Mouse (Mus musculus) hindbrain, embryonic 11.5 days (tissue): ENCODE data around the gene Lsm7. TPM values are rescaled to one million over a fixed set of nuclear protein-coding genes. Genes with fewer than 3 reads are reported as not detected.
A peak's percentile ranks its signal among the peaks of the same experiment; 100 is the strongest.

Experiments
- ATAC-seq: fragments of 200-750 bp; cut with Nextera tagmentation; 2 replicates; pipeline ENCODE4 v1.8.0; 2017; ENCODE audit warnings: mild to moderate bottlenecking, moderate TSS enrichment, moderate library complexity; ENCODE audit not compliant: low FRiP score
- DNase-seq: peaks from one replicate; pipeline ENCODE4 v3.0.0-alpha.2; 2015; ENCODE audit warnings: low spot score
- H3K27ac ChIP-seq: fragments of 300-500 bp; sonication (generic); 2 replicates; pipeline ENCODE4 v1.5.1; 2014; ENCODE audit warnings: mild to moderate bottlenecking, low read depth, low read length
- H3K27me3 ChIP-seq: fragments of 300-500 bp; sonication (generic); 2 replicates; pipeline ENCODE4 v1.6.1; 2014; ENCODE audit warnings: mild to moderate bottlenecking, low read length, moderate library complexity, mixed read lengths; ENCODE audit not compliant: control insufficient read depth, insufficient read depth
- H3K36me3 ChIP-seq: fragments of 300-500 bp; sonication (generic); 2 replicates; pipeline ENCODE4 v1.6.1; 2014; ENCODE audit warnings: mild to moderate bottlenecking, low read length, moderate library complexity, mixed read lengths; ENCODE audit not compliant: control insufficient read depth, insufficient read depth
- H3K4me1 ChIP-seq: fragments of 300-500 bp; sonication (generic); replicated peaks from 2 replicates; pipeline ENCODE4 v1.6.1; 2014; ENCODE audit warnings: low read length, mixed read lengths; ENCODE audit not compliant: control insufficient read depth, insufficient read depth
- H3K4me2 ChIP-seq: fragments of 300-500 bp; sonication (generic); replicated peaks from 2 replicates; pipeline ENCODE4 v1.6.1; 2014; ENCODE audit warnings: mild to moderate bottlenecking, low read depth, low read length
- H3K4me3 ChIP-seq: fragments of 300-500 bp; sonication (generic); 2 replicates; pipeline ENCODE4 v1.5.1; 2014; ENCODE audit warnings: low read depth, low read length
- H3K9ac ChIP-seq: fragments of 300-500 bp; sonication (generic); 2 replicates; pipeline ENCODE4 v1.6.1; 2014; ENCODE audit warnings: low read depth, low read length
- H3K9me3 ChIP-seq: fragments of 300-500 bp; sonication (generic); 2 replicates; pipeline ENCODE4 v1.6.1; 2016; ENCODE audit warnings: low read length; ENCODE audit not compliant: control insufficient read depth
- WGBS: fragments of 180-500 bp; shearing (Covaris S2); extraction: QIAGEN DNeasy Blood & Tissue Kit; methylation state at CpG from one replicate; pipeline ENCODE4 v1.1.7; 2014; 5-methylcytosine and 5-hydroxymethylcytosine counted together
- polyA plus RNA-seq: library from polyadenylated mRNA; unstranded; fragments of >200 nt; fragmentation: Nextera tagmentation; extraction: Ambion mirVana; gene quantifications from 2 replicates; pipeline ENCODE4 v1.2.1, GENCODE M21; 2014

The Lsm7 gene
- polyA plus RNA-seq, 1 experiment from 2014 or later, result 260 TPM

- H3K27ac ChIP-seq, result no peak overlapping the region
- H3K4me2 ChIP-seq, result no peak overlapping the region
- H3K9ac ChIP-seq, result no peak overlapping the region
- DNase-seq (no peak), ATAC-seq (no peak)
- no peaks in the 10 kb centered on the region for H3K27me3 ChIP-seq
- H3K9me3 ChIP-seq, result no peaks in the 10 kb centered on the region
- 0 out of 2 replicates have a peak, but pooled peaks cover 4% of the 10 kb centered on the region for H3K36me3 ChIP-seq
- WGBS, result 82% methylated on average over 7 of the region's 7 CpGs
- H3K4me3 ChIP-seq, result no peak overlapping the region
- H3K4me1 ChIP-seq, result peaks cover 6% of the 10 kb centered on the region; the same call in 1 of the 2 replicates
These were observed 3.4 kb upstream of the Lsm7 start for GRCm38 (mm10) chr10:80858350-80858935.

- ATAC-seq, result no peak
- 0 out of 2 replicates have a peak, but pooled peaks cover 1% of the 10 kb centered on the region for H3K36me3 ChIP-seq
- 68% methylated on average over 3 of the region's 3 CpGs for WGBS
- peak overlapping the region; percentile 6; the same call in 1 of the 2 replicates for H3K4me3 ChIP-seq
- H3K4me2 ChIP-seq, result no peak overlapping the region
- no peaks in the 10 kb centered on the region for H3K27me3 ChIP-seq
- no peak overlapping the region; the same call in 1 of the 2 replicates for H3K27ac ChIP-seq
- H3K4me1 ChIP-seq, result peaks cover 6% of the 10 kb centered on the region; the same call in 1 of the 2 replicates
- DNase-seq, result no peak
- no peaks in the 10 kb centered on the region for H3K9me3 ChIP-seq
- H3K9ac ChIP-seq, result peak overlapping the region; percentile 37; the same call in 1 of the 2 replicates
These were observed 2.8 kb upstream of the Lsm7 start for GRCm38 (mm10) chr10:80857848-80858247.

GRCm38 (mm10) chr10:80857386-80857785 is 2.4 kb upstream of the Lsm7 start:
- Histone ChIP-seq H3K4me2 (no peak overlapping the region), H3K4me1 (peaks cover 6% of the 10 kb centered on the region; the same call in 1 of the 2 replicates), H3K36me3 (no peaks in the 10 kb centered on the region), H3K4me3 (peak overlapping the region; percentile 6; the same call in 1 of the 2 replicates), H3K27ac (no peak overlapping the region; the same call in 1 of the 2 replicates), H3K9ac (peak overlapping the region; percentile 37; the same call in 1 of the 2 replicates), H3K9me3 (no peaks in the 10 kb centered on the region), H3K27me3 (no peaks in the 10 kb centered on the region)
- DNase-seq (no peak), ATAC-seq (no peak)
- WGBS, result 44% methylated on average over 8 of the region's 8 CpGs

GRCm38 (mm10) chr10:80856908-80857307 is 1.9 kb upstream of the Lsm7 start:
- no peak for ATAC-seq
- 80% methylated on average over 5 of the region's 5 CpGs for WGBS
- H3K4me3 ChIP-seq, result no peak overlapping the region; the same call in 1 of the 2 replicates
- H3K4me1 ChIP-seq, result peaks cover 6% of the 10 kb centered on the region; the same call in 1 of the 2 replicates
- H3K27ac ChIP-seq, result no peak overlapping the region
- H3K9me3 ChIP-seq, result no peaks in the 10 kb centered on the region
- H3K27me3 ChIP-seq, result no peaks in the 10 kb centered on the region
- H3K36me3 ChIP-seq, result no peaks in the 10 kb centered on the region
- DNase-seq, result no peak
- no peak overlapping the region; the same call in 1 of the 2 replicates for H3K9ac ChIP-seq
- no peak overlapping the region for H3K4me2 ChIP-seq

GRCm38 (mm10) chr10:80856267-80856666 is 1.3 kb upstream of the Lsm7 start:
- 73% methylated on average over 3 of the region's 3 CpGs for WGBS
- H3K27me3 ChIP-seq, result no peaks in the 10 kb centered on the region
- ATAC-seq (no peak), DNase-seq (no peak)
- peaks cover 6% of the 10 kb centered on the region; the same call in 1 of the 2 replicates for H3K4me1 ChIP-seq
- no peak overlapping the region for H3K27ac ChIP-seq
- H3K9ac ChIP-seq, result no peak overlapping the region
- no peaks in the 10 kb centered on the region for H3K9me3 ChIP-seq
- H3K4me2 ChIP-seq, result peak overlapping the region; percentile 98; the same call in 1 of the 2 replicates
- H3K36me3 ChIP-seq, result no peaks in the 10 kb centered on the region
- H3K4me3 ChIP-seq, result 0 out of 2 replicates have a peak overlapping the region, but pooled peaks have one; percentile 4

GRCm38 (mm10) chr10:80855749-80856073 is 702 bp upstream of the Lsm7 start:
- Histone ChIP-seq H3K27me3 (no peaks in the 10 kb centered on the region), H3K9me3 (no peaks in the 10 kb centered on the region), H3K27ac (no peak overlapping the region), H3K4me3 (peak overlapping the region; percentile 92), H3K4me1 (peaks cover 6% of the 10 kb centered on the region; the same call in 1 of the 2 replicates), H3K9ac (peak overlapping the region; percentile 90), H3K4me2 (peak overlapping the region; percentile 98), H3K36me3 (no peaks in the 10 kb centered on the region)
- 22% methylated on average over 11 of the region's 11 CpGs for WGBS
- DNase-seq (peak; percentile 21), ATAC-seq (no peak)

GRCm38 (mm10) chr10:80848571-80848970 is 6.4 kb downstream of the Lsm7 start:
- Histone ChIP-seq H3K27me3 (peaks cover 19% of the 10 kb centered on the region), H3K4me2 (no peak overlapping the region), H3K4me1 (no peaks in the 10 kb centered on the region; the same call in 1 of the 2 replicates), H3K9ac (no peak overlapping the region), H3K27ac (no peak overlapping the region), H3K4me3 (no peak overlapping the region), H3K36me3 (no peaks in the 10 kb centered on the region), H3K9me3 (no peaks in the 10 kb centered on the region)
- no peak for ATAC-seq
- no peak for DNase-seq
- WGBS, result 12% methylated on average over 10 of the region's 10 CpGs

GRCm38 (mm10) chr10:80845732-80846131 is 9.3 kb downstream of the Lsm7 start:
- Histone ChIP-seq H3K4me1 (no peaks in the 10 kb centered on the region; the same call in 1 of the 2 replicates), H3K9ac (no peak overlapping the region), H3K27ac (no peak overlapping the region), H3K4me2 (no peak overlapping the region), H3K4me3 (no peak overlapping the region), H3K27me3 (peaks cover 38% of the 10 kb centered on the region), H3K36me3 (no peaks in the 10 kb centered on the region), H3K9me3 (no peaks in the 10 kb centered on the region)
- no peak for ATAC-seq
- 93% methylated on average over 12 of the region's 12 CpGs for WGBS
- DNase-seq, result no peak
